Mouse (Mus musculus) cerebellum, adult 2 months (tissue): ENCODE results near the gene Zbtb24.

Source experiments
- CTCF ChIP-seq: fragments of 200-500 bp; IDR thresholded peaks from 2 replicates; pipeline ENCODE4 v1.5.1; 2011; ENCODE audit warnings: low read depth, mild to moderate bottlenecking, control low read depth, low read length, moderate library complexity, borderline replicate concordance; ENCODE audit not compliant: insufficient read depth
- POLR2A ChIP-seq: fragments of 200-500 bp; IDR thresholded peaks from 2 replicates; pipeline ENCODE4 v1.6.1; 2011; ENCODE audit warnings: low read length, control low read depth, borderline replicate concordance; ENCODE audit not compliant: insufficient read depth

DNA sequence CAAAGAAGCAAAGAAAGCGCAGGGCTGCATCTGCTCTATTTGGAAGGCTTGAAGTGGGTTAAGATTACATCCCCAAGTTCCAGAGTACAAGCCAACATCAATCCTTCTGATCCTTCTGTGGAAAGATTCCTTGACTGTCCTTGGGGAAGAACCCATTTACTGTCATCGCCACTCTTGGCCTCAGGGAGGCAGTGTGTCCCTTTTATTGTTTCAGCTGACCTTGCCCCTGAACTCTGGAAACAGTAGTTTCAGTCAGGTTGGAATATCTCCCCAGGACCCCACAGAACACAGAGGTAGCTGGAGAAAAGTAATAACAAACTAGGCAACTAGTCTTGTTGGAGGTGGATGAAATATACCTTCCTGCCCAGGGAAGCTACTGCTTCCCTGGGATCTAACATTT lies 59.0 kb downstream of the Zbtb24 start:
- TF ChIP-seq CTCF, result peak; percentile 59
- no peak for TF ChIP-seq POLR2A
